Mouse (Mus musculus) midbrain, postnatal 0 days (tissue): Measurements from ENCODE around the gene Olfr1214. TPM values are rescaled to one million over a fixed set of nuclear protein-coding genes. Genes with fewer than 3 reads are reported as not detected.

Experiments used
- ATAC-seq: fragments of 200-750 bp; cut with Nextera tagmentation; 2 replicates; pipeline ENCODE4 v1.8.0; 2017; ENCODE audit warnings: moderate number of reproducible peaks, mild to moderate bottlenecking, moderate TSS enrichment, moderate library complexity; ENCODE audit not compliant: low FRiP score
- DNase-seq: peaks from one replicate; pipeline ENCODE4 v3.0.0-alpha.2; 2015; ENCODE audit warnings: low spot score
- H3K27ac ChIP-seq: fragments of 300-500 bp; sonication (generic); 2 replicates; pipeline ENCODE4 v1.5.1; 2014; ENCODE audit warnings: low read depth, mild to moderate bottlenecking, low read length, mixed read lengths
- H3K27me3 ChIP-seq: fragments of 300-500 bp; sonication (generic); 2 replicates; pipeline ENCODE4 v1.6.1; 2014; ENCODE audit warnings: low read length, control low read depth, mixed read lengths; ENCODE audit not compliant: insufficient read depth
- H3K36me3 ChIP-seq: fragments of 300-500 bp; sonication (generic); 2 replicates; pipeline ENCODE4 v1.6.1; 2014; ENCODE audit warnings: low read length, control low read depth, mixed read lengths; ENCODE audit not compliant: insufficient read depth
- H3K4me1 ChIP-seq: fragments of 300-500 bp; sonication (generic); 2 replicates; pipeline ENCODE4 v1.6.1; 2014; ENCODE audit warnings: mild to moderate bottlenecking, control low read depth, antibody characterized with exemption, low read length, mixed read lengths; ENCODE audit not compliant: insufficient read depth
- H3K4me2 ChIP-seq: fragments of 300-500 bp; sonication (generic); 2 replicates; pipeline ENCODE4 v1.6.1; 2014; ENCODE audit warnings: low read depth, mild to moderate bottlenecking, low read length, mixed read lengths; ENCODE audit not compliant: poor library complexity, severe bottlenecking
- H3K4me3 ChIP-seq: fragments of 300-500 bp; sonication (generic); 2 replicates; pipeline ENCODE4 v1.5.1; 2014; ENCODE audit warnings: low read depth, mild to moderate bottlenecking, low read length, moderate library complexity
- H3K9ac ChIP-seq: fragments of 300-500 bp; sonication (generic); replicated peaks from 2 replicates; pipeline ENCODE4 v1.6.1; 2014; ENCODE audit warnings: mild to moderate bottlenecking, low read length, moderate library complexity, mixed read lengths; ENCODE audit not compliant: poor library complexity, severe bottlenecking
- H3K9me3 ChIP-seq: fragments of 300-500 bp; sonication (generic); 2 replicates; pipeline ENCODE4 v1.6.1; 2016; ENCODE audit warnings: low read length, control low read depth
- CTCF ChIP-seq: IDR thresholded peaks from 2 replicates; pipeline ENCODE4 v1.5.1; 2016; ENCODE audit warnings: antibody characterized with exemption, mild to moderate bottlenecking
- WGBS: fragments of 180-500 bp; shearing (Covaris S2); extraction: QIAGEN DNeasy Blood & Tissue Kit; methylation state at CpG from one replicate; pipeline ENCODE4 v1.1.7; 2014; 5-methylcytosine and 5-hydroxymethylcytosine counted together
- polyA plus RNA-seq: library from polyadenylated mRNA; unstranded; fragments of >200 nt; fragmentation: Nextera tagmentation; extraction: Ambion mirVana; gene quantifications from 2 replicates; pipeline ENCODE4 v1.2.1, GENCODE M21; 2015
- total RNA-seq: library from RNA; depleted of rRNA; stranded (reverse); fragments of >200 nt; gene quantifications from 2 replicates; pipeline ENCODE4 v1.2.3, GENCODE M21; 2014; rRNA removed

The Olfr1214 gene
- total and polyA plus RNA-seq, 2 experiments from 2014 or later = not detected

DNA sequence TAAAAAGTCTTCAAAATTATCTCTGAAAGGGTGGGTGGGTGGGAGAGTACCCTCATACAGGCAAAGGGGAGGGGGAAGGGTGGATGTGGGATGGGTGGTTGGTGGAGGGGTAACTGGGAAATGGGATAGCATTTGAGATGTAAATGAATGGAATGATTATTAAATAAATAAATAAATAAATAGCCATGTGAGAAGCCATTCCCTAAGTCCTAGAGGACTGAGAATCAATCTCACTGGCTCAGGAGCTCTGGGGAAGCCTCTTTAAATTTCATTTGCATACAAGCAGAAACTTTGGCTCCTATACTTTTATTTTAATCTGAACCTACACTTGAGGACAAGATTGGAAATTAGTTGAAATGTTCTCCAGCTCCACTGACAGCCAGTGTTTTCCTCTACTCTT, 38.8 kb downstream of the Olfr1214 start, which contains the start of gene Olfr1212:
Gene Olfr1212, plus strand, starts transcription at position 301 of the 400 bp plus-strand sequence.
- Histone ChIP-seq H3K4me1 (no peaks in the 10 kb centered on the region), H3K27me3 (no peaks in the 10 kb centered on the region), H3K27ac (no peak within 1 kb of the TSS), H3K9me3 (no peaks in the 10 kb centered on the region), H3K9ac (no peak within 1 kb of the TSS), H3K4me2 (no peak within 1 kb of the TSS), H3K4me3 (no peak within 1 kb of the TSS), H3K36me3 (no peaks in the 10 kb centered on the region)
- no peak for TF ChIP-seq CTCF
- DNase-seq (no peak), ATAC-seq (no peak)

DNA sequence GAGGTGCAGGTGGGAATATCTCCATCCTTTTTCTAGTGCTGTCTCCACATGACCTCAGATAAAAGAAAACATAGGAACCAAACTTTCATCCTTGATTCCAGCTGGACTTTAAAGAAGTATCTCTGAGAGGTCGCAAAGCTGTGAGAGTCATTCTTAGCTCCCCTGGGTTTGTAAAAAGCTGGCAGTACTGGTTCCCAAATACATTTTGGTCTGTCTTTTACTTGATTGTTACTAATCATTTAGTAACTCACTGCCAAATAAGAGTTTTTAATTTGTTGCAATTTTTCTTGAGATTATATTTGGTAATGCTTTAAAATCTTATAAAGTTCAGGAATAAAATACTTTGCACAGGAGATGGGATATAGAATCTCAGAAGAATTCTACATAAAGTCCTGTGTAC, 54.4 kb downstream of the Olfr1214 start, which contains the start of gene Olfr1211:
Gene Olfr1211, minus strand, starts transcription at position 101 of the 400 bp plus-strand sequence.
- H3K9me3 ChIP-seq = no peaks in the 10 kb centered on the region
- TF ChIP-seq CTCF = no peak
- no peaks in the 10 kb centered on the region for H3K4me1 ChIP-seq
- no peak within 1 kb of the TSS for H3K27ac ChIP-seq
- H3K27me3 ChIP-seq = no peaks in the 10 kb centered on the region
- WGBS = 87% methylated on average over 1 of the region's 1 CpGs
- no peaks in the 10 kb centered on the region for H3K36me3 ChIP-seq
- no peak within 1 kb of the TSS for H3K9ac ChIP-seq
- no peak within 1 kb of the TSS for H3K4me3 ChIP-seq
- no peak within 1 kb of the TSS for H3K4me2 ChIP-seq
- ATAC-seq (no peak), DNase-seq (no peak)

Other genes with a start within 250 kb of the Olfr1214 start
- gene Olfr1198, start 241.3 kb downstream of the Olfr1214 start, total RNA-seq = not detected in 2 replicates
- gene Olfr1198, start 241.3 kb downstream of the Olfr1214 start, polyA plus RNA-seq = not detected in 2 replicates
- gene Olfr1199, start 232.2 kb downstream of the Olfr1214 start, total RNA-seq = not detected in 2 replicates
- not detected in 2 replicates for gene Olfr1199, start 232.2 kb downstream of the Olfr1214 start, polyA plus RNA-seq
- gene Olfr1200, start 222.2 kb downstream of the Olfr1214 start, total RNA-seq = not detected in 2 replicates
- not detected in 2 replicates for gene Olfr1200, start 222.2 kb downstream of the Olfr1214 start, polyA plus RNA-seq
- gene Olfr1201, start 199.6 kb downstream of the Olfr1214 start, total RNA-seq = not detected in 2 replicates
- gene Olfr1201, start 199.6 kb downstream of the Olfr1214 start, polyA plus RNA-seq = not detected in 2 replicates
- gene Olfr1202, start 178.2 kb downstream of the Olfr1214 start, total RNA-seq = not detected in 2 replicates
- 0.04 TPM in 1 of 2 replicates, not detected in the other for gene Olfr1202, start 178.2 kb downstream of the Olfr1214 start, polyA plus RNA-seq
- gene Olfr1205, start 162.9 kb downstream of the Olfr1214 start, total RNA-seq = not detected in 2 replicates
- not detected in 2 replicates for gene Olfr1205, start 162.9 kb downstream of the Olfr1214 start, polyA plus RNA-seq
- not detected in 2 replicates for gene Olfr1204, start 143.4 kb downstream of the Olfr1214 start, total RNA-seq
- gene Olfr1204, start 143.4 kb downstream of the Olfr1214 start, polyA plus RNA-seq = not detected in 2 replicates
- gene Olfr1206, start 129.4 kb downstream of the Olfr1214 start, total RNA-seq = not detected in 2 replicates
- not detected in 2 replicates for gene Olfr1206, start 129.4 kb downstream of the Olfr1214 start, polyA plus RNA-seq
- not detected in 2 replicates for gene Olfr1208, start 90.3 kb downstream of the Olfr1214 start, total RNA-seq
- not detected in 2 replicates for gene Olfr1208, start 90.3 kb downstream of the Olfr1214 start, polyA plus RNA-seq
- gene Olfr1209, start 77.5 kb downstream of the Olfr1214 start, total RNA-seq = not detected in 2 replicates
- not detected in 2 replicates for gene Olfr1209, start 77.5 kb downstream of the Olfr1214 start, polyA plus RNA-seq
- not detected in 2 replicates for gene Olfr1211, start 54.5 kb downstream of the Olfr1214 start, total RNA-seq
- not detected in 2 replicates for gene Olfr1211, start 54.5 kb downstream of the Olfr1214 start, polyA plus RNA-seq
- not detected in 2 replicates for gene Olfr1212, start 38.7 kb downstream of the Olfr1214 start, total RNA-seq
- gene Olfr1212, start 38.7 kb downstream of the Olfr1214 start, polyA plus RNA-seq = not detected in 2 replicates
- not detected in 2 replicates for gene Gm13762, start 12.4 kb downstream of the Olfr1214 start, total RNA-seq
- not detected in 2 replicates for gene Gm13762, start 12.4 kb downstream of the Olfr1214 start, polyA plus RNA-seq
- not detected in 2 replicates for gene Olfr1215, start 14.3 kb upstream of the Olfr1214 start, total RNA-seq
- gene Olfr1215, start 14.3 kb upstream of the Olfr1214 start, polyA plus RNA-seq = not detected in 2 replicates
- gene Olfr1216, start 25.7 kb upstream of the Olfr1214 start, total RNA-seq = not detected in 2 replicates
- gene Olfr1216, start 25.7 kb upstream of the Olfr1214 start, polyA plus RNA-seq = not detected in 2 replicates
- not detected in 2 replicates for gene Olfr1217, start 39.4 kb upstream of the Olfr1214 start, total RNA-seq
- gene Olfr1217, start 39.4 kb upstream of the Olfr1214 start, polyA plus RNA-seq = not detected in 2 replicates
- gene Olfr1218, start 68.5 kb upstream of the Olfr1214 start, total RNA-seq = not detected in 2 replicates
- not detected in 2 replicates for gene Olfr1218, start 68.5 kb upstream of the Olfr1214 start, polyA plus RNA-seq
- gene Olfr1219, start 90.9 kb upstream of the Olfr1214 start, total RNA-seq = not detected in 2 replicates
- not detected in 2 replicates for gene Olfr1219, start 90.9 kb upstream of the Olfr1214 start, polyA plus RNA-seq
- gene Olfr1220, start 114.2 kb upstream of the Olfr1214 start, total RNA-seq = not detected in 2 replicates
- gene Olfr1220, start 114.2 kb upstream of the Olfr1214 start, polyA plus RNA-seq = not detected in 2 replicates
- gene Olfr1221, start 124.6 kb upstream of the Olfr1214 start, total RNA-seq = not detected in 2 replicates
- not detected in 2 replicates for gene Olfr1221, start 124.6 kb upstream of the Olfr1214 start, polyA plus RNA-seq
- not detected in 2 replicates for gene Olfr1222, start 140.4 kb upstream of the Olfr1214 start, total RNA-seq
- gene Olfr1222, start 140.4 kb upstream of the Olfr1214 start, polyA plus RNA-seq = not detected in 2 replicates
- not detected in 2 replicates for gene Olfr1223, start 158.9 kb upstream of the Olfr1214 start, total RNA-seq
- not detected in 2 replicates for gene Olfr1223, start 158.9 kb upstream of the Olfr1214 start, polyA plus RNA-seq
- not detected in 2 replicates for gene Olfr1224-ps1, start 171.4 kb upstream of the Olfr1214 start, total RNA-seq
- gene Olfr1224-ps1, start 171.4 kb upstream of the Olfr1214 start, polyA plus RNA-seq = not detected in 2 replicates
- gene Olfr1225, start 182.0 kb upstream of the Olfr1214 start, total RNA-seq = not detected in 2 replicates
- gene Olfr1225, start 182.0 kb upstream of the Olfr1214 start, polyA plus RNA-seq = not detected in 2 replicates
- not detected in 2 replicates for gene Olfr1226, start 207.4 kb upstream of the Olfr1214 start, total RNA-seq
- gene Olfr1226, start 207.4 kb upstream of the Olfr1214 start, polyA plus RNA-seq = not detected in 2 replicates